Mouse (Mus musculus): Measurements from ENCODE around the gene Inhbb.
A peak's percentile ranks its signal among the peaks of the same experiment; 100 is the strongest.

Inhbb gene

DNA sequence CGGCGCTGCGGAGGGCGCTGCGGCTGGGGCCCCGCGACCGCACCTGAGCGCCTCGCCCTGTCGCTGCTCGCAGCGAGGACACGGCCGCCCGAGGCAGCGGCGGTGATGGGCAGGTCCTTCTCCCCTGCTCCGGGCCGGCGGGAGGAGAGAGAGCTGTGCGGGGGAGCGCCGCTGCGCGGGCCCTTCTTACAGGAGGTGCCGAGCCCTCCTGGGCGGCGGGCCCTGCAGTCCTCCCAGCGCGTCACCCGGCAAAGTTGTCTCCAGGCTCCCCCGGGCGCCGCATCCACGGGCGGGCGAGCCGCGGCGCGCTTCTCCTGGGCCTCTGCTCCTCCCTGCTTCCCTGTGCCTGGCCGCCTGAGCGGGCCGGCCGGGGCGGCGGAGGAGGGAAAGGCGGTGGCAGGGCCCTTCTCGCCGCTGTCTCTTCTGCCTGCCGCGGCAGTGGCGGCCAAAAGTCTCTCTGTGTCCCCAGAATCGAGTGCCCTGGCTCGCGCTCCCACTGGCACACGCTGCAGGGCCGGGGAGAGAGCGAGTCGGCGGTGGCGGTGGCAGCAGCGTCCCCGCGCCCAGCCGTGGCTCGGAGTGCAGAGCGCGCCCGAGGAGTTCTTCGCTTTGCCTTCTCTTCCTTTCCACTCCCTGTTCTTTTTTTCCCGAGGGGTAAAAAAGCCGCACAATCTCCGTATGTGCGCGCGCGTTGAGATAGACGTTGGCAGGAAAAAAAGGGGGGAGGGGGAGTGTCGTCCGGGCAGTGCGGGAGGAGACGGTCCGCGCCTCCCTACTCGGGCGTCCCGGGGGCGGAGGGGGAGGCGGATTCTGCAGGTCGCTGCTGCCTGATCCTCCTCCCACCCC, at the start of gene Inhbb:
TSS of gene Inhbb (minus strand) at position 673 of the 846 bp plus-strand sequence.
- peak; percentile 22 for DNase-seq (ENCODE audit: low spot score)

DNA sequence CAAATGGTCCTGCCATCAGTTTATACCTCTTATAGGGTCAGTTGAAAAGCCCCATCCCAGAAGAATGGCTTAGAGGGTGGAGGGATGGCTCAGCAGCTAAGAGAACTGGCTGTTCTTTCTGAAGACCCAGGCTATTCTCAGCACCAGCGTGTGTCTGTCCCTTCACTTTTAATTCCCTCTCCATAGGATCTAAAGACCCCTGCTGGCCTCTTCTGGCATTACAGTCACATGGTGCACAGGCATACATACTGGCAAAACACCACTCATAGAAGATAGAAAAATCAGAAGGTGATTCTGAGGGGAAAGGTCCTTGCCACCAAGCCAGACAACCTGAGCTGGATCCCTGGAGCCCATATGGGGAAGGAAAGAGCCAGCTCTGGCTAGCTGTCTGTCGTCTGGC, 41.3 kb upstream of the Inhbb start:
- DNase-seq (ENCODE audit: low spot score), result peak; percentile 66

DNA sequence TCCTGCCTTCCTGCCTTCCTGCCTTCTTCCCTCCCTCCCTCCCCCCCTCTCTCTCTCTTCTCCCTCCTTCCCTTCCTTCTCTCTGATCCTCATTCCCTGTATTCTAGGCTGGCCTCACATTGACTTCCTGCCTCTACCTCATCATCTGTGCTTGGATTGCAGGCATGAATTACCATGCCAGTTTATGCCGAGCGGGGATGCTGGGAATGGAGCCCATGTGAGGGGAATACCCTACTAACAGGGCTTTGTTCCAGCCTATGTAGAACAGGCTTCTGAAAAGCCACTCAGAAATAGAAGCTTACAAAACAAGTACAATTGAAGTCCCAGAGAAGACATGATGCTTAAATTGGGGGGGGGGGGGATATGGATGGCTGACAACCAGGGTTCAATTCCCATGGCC, 38.0 kb upstream of the Inhbb start:
- no peak for DNase-seq (ENCODE audit: low spot score)

DNA sequence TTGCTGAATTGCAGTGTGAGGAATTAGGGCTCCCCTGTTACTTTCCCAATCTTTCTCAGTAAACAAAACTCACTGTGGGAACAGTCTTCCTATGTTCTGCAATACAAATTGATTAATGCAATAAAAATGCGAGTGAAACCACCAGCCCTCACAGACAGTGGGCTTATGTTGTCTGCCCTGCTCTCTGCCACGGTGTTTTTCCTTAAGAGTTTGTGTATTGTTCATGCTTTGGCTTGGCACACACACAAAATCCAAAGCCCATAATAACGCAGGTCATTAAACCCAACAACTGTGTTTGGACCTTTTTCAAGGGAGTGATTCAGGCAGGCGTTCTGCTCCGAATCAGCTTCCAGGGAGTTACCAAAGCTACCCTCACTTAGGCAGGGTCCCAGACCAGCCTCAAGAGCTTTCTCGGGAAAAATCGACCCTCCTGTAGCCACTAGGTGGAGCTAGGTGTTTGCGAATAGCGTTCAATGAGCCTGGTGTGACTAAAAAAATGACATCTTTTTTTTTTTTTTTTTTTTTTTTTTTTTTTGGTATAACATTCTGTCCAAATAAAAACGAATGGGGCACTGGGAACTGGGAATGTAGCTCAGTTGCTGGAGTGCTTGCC, 36.1 kb upstream of the Inhbb start:
- DNase-seq (ENCODE audit: low spot score), result peak; percentile 59

DNA sequence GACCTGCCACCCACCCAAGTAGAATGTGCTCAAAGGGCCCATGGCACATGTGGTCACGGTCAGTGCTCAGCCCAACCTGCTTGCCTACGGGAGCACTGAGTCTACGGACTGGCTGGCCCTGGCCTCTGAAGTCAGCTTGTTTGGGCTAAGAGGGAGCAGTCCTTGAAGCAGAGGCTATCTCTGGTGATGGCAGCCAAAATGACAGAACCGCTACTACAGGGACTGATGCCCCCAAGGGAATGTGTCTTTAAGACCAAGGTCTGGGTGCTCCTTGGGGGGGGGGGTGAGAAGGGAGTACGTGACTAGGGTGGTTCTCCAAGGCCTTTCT, 35.4 kb upstream of the Inhbb start:
- DNase-seq (ENCODE audit: low spot score), result no peak

DNA sequence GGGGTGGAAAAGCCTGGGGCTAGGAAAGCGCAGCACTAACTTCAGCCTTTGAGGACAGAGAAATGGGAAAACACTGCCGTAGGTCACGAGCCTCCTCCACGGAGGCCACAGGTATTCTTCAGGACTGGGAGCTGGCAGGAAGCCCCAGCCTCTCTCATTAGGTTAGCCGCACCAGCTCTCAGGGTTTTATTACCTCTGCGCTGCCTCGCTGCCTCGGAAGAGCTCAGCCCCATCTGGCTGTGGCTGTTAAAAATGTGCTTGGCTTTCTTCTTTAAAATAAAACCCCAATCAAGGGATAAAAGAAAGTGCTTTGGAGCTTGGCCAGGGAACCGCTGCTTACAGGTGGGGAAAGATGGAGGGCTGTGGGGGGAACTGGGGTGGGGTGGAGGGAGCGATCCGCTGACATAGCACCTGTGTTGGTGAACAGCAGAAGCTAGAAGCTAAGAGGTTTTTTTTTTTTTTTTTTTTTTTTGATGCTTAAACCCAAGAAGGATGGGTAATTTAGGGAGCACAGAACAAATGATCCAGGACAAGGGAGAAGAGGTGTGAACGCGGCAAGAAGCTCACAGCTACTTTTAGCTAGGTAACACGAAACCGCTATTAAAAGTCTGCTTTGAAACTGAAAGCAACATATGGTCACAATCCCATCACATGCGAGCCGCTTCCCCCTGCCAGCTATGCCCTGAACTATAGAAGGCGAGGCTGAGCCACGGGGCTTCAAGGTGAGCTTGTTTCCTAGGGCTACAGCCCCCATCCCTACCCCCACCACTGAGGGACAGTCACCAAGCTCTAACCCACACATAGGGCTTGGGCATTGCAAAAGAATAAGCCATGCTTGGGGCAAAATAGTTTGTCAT, 34.9 kb upstream of the Inhbb start:
- DNase-seq (ENCODE audit: low spot score), result no peak

DNA sequence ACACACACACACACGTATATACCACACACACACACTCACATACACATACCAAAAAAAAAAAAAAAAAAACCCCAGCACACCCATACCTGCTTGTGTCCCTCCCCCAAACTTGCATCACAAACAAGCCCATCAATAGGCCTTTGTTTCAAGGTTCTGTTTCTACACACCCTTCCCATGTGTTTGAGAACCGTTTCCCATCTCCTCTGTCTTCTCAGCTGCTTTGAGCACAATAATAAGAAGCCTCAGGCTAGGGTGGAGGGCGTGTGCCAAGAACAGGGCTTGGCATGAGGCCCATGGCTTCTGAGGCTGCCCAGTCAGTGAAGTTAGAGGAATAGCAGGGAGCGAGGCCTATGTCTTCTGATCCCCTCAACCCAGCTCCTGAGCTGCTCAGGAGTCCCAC, 31.7 kb upstream of the Inhbb start:
- peak; percentile 53 for DNase-seq (ENCODE audit: low spot score)

DNA sequence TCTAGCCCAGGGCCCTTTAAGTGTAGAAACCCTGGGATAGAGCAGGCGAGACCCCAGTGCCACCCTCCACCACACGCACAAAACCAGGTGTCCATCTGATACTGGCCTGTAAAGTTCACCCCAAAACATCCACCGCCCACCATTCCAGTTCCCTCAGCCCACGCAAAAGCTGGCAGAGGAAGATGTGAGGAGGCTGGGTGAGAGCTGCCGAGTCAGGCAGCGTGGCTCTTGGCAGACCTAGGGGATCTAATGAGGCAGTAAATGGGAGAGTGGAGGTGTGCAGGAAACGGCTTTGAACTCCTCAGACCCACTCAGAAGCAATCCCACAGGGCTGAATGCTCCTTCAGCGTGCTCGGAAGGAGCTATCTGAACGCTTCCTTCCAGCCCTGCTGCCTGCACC, 29.4 kb upstream of the Inhbb start:
- no peak for DNase-seq (ENCODE audit: low spot score)

DNA sequence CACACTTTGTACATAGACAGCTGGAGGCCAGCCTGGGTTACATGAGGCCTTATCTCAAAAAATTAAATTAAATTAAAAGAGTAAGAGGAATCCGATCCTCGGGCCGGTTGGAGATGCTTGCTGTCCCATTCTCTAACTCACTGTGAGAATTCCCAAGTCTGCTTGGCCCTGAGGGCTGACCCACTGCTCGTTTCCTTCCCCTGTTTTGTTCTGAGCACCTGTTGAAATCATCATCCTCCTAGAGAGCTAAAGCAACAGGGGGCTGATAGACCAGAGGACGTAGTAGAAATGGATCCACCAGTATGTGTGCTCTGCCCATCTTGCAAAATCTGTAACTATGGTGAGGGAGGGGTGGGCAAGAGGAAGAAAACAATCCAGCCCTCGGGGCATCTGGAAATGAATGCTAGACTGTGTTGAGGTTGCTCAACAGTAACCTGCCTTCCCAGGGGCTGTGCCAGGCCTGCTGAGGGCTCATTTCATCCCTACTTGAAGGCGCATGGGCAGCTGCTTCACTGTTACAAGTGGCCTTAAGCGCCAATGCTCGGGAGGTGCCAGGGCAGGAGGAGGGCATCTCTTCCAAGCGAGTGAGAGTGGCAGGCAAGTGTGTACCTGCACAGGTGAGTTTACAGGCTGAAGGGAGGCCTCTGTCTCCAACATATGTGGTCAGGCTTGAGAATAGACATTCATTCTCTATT, 28.8 kb upstream of the Inhbb start:
- no peak for DNase-seq (ENCODE audit: low spot score)

DNA sequence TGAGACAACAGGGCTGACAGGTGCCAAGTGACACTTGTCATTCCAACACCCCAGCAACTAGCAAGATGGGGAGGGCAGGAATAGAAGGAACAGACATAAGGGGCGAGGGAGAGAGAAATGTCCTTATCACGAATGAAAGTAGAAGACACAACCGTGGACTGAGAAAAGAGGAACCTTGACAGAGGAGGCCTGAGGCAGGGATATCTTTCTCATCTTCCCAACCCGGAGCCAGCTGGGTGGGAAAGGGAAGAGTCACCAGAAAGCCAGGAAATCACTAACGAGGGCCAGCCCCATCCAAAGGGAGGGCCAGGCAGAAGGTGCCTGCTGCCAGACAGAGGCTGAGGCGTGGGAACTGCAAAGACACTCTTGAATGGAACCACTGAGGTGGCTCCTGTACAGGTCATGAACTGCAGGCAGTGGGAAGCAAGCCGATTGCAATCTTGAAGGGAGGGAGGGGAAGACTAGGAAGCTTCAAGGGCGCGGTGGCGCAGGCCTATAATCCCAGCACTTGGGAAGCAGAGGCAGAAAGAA, 24.8 kb upstream of the Inhbb start:
- DNase-seq (ENCODE audit: low spot score), result no peak

DNA sequence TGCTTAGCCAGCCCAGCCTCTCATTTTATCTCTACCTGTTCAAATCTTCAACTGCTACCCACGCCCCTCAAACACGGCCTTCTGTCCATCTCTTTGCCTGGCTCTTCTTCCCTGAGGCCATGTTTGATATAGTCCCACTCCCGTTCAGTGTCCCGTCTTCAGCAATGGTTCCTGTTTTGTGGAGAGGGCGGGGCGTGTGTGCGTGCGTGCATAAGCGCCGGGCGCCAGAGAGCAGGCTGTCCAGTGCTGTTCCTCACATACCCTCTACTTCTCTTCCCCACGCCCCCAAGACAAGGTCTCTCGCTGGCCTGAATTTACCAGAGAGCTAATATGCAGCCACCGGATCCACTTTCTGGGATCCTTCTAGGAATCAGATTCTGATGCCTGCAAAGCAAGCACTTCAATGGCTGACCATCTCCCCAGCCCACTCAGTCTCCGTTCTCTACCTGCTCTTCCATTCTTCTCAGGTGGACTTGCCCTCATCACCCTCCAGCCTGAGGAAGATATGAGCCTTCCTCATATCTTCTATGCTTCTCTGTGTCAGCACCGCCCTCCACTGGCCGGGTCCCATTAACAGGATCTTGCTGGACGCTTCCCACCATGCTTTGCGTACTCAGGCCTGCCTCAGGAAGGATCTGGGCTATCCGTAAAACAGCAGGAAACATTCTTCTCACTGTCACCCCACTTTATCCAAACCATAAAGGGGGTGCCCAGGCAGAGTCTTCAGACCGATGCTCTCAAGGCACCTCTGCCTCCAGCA, 21.7 kb upstream of the Inhbb start:
- no peak for DNase-seq (ENCODE audit: low spot score)

DNA sequence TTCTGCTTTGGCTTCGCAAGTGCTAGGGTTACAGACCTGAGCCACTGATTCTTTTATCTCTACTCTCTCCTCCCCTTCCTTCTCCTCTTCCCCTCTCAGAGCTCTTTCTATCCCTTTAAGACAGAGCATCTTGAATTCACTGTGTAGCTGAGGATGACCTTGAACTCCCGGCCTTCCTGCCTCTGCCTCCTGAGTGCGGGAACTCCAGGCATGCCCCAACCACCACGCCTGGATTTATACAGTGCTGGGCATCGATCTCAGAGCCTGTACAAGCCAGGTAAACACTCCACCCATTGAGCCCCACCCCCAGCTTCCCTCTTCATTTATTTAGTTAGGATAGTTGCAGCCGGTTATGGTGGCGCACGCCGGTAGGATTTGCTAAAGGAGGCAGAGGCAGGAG, 20.9 kb upstream of the Inhbb start:
- DNase-seq (ENCODE audit: low spot score), result no peak

DNA sequence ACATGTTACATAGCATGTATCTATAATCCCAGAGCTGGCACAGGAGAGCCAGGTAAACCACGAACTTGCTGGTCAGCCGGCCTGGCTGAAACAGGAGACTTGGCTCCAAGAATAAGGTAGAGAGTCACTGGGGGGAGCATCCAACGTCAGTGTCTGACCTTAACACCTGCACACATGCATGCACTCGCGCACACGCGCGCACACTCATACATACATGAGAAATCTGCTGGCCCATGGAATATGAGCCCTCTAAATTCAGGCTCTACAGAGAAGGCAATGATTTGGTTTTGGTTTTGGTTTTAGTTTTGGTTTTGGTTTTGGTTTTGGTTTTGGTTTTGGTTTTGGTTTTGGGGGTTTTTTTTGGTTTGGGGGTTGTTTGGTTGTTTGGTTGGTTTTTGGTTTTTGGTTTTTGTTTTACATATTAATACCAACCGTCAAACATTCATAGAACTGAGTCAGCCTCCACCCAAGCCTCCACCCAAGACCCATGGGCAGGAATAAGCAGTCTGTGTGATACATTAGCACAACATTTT, 16.1 kb upstream of the Inhbb start:
- DNase-seq (ENCODE audit: low spot score), result no peak

DNA sequence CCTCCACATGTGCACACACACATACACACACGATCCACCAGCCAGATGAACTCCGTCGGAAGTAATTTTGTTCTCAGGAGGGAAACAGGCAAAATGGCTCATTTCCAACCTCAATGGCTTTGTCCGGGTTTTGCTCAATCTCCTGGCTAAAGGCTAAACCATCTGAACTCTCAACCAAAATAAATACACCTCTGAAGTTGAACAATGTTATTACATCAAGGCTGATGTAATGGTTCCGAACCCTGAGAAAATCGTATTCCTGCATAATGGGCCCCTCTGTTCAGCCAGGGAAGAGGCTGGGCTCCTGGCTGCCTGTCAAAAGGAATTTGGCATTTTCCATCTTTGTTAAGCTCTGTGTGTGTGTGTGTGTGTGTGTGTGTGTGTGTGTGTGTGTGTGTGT, 15.4 kb upstream of the Inhbb start:
- no peak for DNase-seq (ENCODE audit: low spot score)

DNA sequence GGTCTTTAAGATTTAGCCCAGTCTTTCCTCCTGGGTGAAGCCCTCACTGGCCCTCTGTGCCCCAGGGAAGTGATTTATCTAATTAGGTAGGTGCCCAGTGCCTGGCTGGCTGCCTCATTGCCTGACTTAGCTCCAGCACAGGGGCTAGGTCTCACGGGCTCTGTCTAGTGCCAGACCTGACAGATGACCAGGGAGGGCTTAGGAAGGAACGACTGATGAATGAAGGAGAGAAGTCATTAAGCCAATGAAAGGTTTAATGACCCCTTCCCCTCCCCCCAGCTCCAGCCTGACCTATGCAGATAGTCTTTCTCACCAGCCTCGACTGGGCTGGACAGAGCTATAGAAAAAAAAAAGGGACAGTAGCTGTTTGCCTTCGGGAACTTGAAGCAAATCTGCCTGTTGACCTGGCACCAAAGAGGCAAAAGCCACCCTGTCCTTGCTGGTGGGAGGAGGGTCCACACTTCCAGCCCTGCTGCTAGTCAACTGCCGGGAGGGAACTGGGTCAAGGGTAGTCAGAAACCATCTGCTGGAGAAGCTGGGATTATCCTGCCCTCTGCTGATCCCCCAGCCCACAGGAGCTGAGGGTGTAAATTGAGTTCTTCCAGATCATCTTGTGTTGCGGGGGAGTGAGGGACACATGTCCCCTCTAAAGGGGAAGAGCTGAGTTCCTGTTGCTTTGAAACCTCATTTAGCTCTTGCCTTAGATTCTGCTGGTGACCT, 2.3 kb upstream of the Inhbb start:
- no peak for DNase-seq (ENCODE audit: low spot score)

DNA sequence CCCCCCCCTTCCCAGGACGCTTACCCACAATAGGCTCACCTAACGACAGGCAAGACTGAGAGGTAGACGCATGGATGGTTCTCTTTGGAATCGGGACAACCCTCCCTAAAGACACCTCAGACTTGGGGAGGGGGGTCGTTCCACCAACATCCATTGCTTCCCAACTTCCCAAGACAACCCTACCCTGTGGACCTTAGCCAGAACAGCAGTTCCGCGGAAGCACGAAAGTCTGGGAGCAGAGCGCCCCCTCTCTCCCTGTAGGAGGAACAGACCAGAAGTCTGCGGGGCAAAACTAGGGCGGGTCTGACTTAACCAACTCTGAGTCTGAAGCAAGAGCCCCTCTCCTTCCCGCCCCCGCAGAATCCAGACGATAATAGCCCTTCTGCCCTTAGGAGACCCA, 1.5 kb upstream of the Inhbb start:
- DNase-seq (ENCODE audit: low spot score), result peak; percentile 55

DNA sequence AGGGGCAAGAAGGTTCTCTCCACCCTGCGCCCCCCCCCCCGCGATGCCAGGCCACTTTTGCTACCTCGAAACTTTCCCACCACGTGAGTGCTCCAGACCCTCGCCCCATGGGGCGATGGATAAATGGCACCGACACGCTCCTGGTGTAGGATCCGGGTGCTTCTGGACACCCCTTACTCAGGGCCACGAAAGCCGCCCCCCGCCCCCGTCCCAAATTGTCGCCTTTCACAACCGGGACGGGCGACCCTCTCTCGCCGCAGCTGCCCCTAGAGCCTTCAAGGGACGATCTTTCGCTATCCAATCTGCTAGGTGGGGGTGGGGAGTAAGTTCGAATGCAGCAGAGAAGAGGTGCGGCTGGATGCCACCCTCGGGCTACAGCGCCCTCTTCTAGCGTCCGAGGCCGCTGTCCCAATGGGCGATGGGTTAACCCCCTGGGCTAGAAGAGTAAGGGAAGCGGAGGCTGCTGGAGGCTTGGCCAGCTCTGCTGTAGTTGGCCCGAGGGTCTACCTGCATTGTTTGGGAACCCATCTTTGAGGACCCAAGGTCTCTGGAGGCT, 490 bp upstream of the Inhbb start:
- DNase-seq (ENCODE audit: low spot score), result no peak

DNA sequence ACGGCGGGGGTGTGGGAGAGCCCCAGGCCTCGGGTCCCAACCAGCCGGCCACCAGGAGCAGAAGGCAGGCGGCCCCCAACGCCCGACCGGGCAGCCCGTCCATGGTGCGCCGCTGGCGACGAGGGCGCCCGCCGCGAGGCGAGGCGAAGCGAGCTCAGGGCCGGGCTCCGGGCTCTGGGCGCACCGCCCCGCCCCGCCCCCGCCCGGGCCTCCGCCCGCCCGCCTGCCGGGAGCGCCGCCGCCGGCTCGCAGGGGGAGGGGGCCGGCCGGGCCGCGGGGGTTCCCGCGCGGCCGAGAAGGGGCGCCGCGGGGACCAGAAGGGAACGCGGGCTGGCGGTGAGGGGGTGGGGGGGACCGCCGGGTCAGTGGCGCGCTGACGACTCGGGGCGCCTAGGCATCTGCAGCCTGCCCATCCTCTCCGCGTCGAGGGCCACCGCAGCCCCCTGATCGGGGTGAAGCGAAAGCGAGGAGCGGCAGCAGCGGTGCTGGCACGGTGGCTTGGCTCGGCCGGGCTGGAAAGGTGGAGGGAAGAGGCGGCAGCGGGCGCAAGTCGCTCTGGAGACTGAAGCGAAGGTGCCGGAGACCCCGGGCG, 968 bp downstream of the Inhbb start:
- DNase-seq (ENCODE audit: low spot score), result peak; percentile 29

DNA sequence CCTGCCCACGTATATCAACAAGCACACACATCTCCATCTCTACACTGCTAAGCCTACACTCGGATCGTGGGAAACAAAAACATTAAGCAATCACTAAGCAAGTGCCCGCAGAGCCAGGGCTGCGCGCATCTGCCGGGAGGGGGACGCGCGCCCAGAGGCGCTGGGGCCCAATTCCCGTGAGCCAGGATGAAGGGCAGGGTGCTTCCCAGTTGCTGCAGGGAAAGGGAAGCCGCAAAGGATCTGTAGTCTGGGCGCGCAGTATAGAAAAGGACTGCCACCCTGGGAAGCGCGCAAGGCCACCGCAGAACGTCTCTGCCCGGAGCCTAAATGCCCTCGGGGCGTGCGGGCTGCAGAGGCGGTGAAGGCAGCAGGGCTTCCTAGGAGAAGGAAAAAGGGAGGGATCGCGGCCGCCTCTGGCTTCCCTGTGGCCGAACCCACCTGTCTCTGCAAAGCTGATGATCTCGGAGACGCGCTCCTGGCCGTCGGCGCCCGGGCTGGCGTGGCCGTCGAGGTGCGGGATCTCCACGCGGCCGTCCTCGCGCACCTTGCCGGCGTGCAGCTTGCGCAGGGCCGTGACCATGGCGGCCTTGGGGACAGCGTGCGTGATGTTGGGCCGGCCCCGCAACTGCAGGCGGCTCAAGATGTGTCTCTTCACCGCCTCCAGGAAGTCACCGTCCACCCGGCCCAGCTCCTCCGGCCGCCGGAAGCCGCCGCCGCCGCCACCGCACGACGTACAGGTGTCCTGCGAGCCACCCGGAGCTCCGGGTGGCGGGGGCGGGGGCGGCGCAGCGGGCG, 1.7 kb downstream of the Inhbb start:
- no peak for DNase-seq (ENCODE audit: low spot score)
